Mouse (Mus musculus) heart, adult 18-20 months (tissue): ENCODE data around the gene Psmd4. TPM values are rescaled to one million over a fixed set of nuclear protein-coding genes. Genes with fewer than 3 reads are reported as not detected.

ENCODE experiments used
- microRNA-seq, 2 experiments: library from miRNA; unstranded; fragments of <30 nt; microRNA quantifications; one replicate each; pipeline ENCODE4 v1.2.0; 2022
- total RNA-seq, 2 experiments: library from RNA; stranded (reverse); gene quantifications; 2 replicates each; pipeline ENCODE4 v1.2.3; 2021

Psmd4 gene
- total RNA-seq, 2 experiments from 2014 or later = 146 to 151 TPM

Small RNA genes within 50 kb of the gene (microRNA-seq; reads per million reads assigned to microRNA genes)
- 1.4 to 2.7 reads per million in 2 experiments for gene Mir7013

Other genes starting within 250 kb of the Psmd4 start
- 10 to 100 TPM; 12.9 to 20.2 TPM for gene Pogz, start 205.0 kb downstream of the Psmd4 start, total RNA-seq
- gene Psmb4, start 155.7 kb downstream of the Psmd4 start, total RNA-seq = 100 to 1,000 TPM; 223 to 258 TPM
- gene Selenbp1, start 109.6 kb downstream of the Psmd4 start, total RNA-seq = 100 to 1,000 TPM in 1 of 2 experiments, 10 to 100 TPM in 1; 97.9 to 127 TPM
- 1 to 10 TPM; 5.4 to 8.8 TPM for gene Rfx5, start 88.5 kb downstream of the Psmd4 start, total RNA-seq
- 10 to 100 TPM; 23.7 to 26.6 TPM for gene Pi4kb, start 67.9 kb downstream of the Psmd4 start, total RNA-seq
- 10 to 100 TPM; 10.3 to 12.0 TPM for gene Zfp687, start 27.2 kb downstream of the Psmd4 start, total RNA-seq
- 10 to 100 TPM; 14.9 to 15.3 TPM for gene Pip5k1a, start 64.3 kb upstream of the Psmd4 start, total RNA-seq
- gene Vps72, start 68.4 kb upstream of the Psmd4 start, total RNA-seq = 10 to 100 TPM; 32.1 to 32.5 TPM
- 10 to 100 TPM; 34.7 to 36.3 TPM for gene Tmod4, start 81.9 kb upstream of the Psmd4 start, total RNA-seq
- 10 to 100 TPM; 36.5 to 38.3 TPM for gene Scnm1, start 91.4 kb upstream of the Psmd4 start, total RNA-seq
- 1 to 10 TPM; 4.5 to 4.7 TPM for gene Lysmd1, start 91.5 kb upstream of the Psmd4 start, total RNA-seq
- 1 to 10 TPM; 2.2 to 2.6 TPM for gene Tnfaip8l2, start 99.7 kb upstream of the Psmd4 start, total RNA-seq
- 1 to 10 TPM; 4.0 to 4.8 TPM for gene Sema6c, start 117.8 kb upstream of the Psmd4 start, total RNA-seq
- 10 to 100 TPM; 11.2 to 13.9 TPM for gene Gabpb2, start 175.3 kb upstream of the Psmd4 start, total RNA-seq
- gene Cdc42se1, start 186.1 kb upstream of the Psmd4 start, total RNA-seq = 10 to 100 TPM; 19.3 to 21.8 TPM
- 1 to 10 TPM; 6.8 to 8.6 TPM for gene Mllt11, start 189.6 kb upstream of the Psmd4 start, total RNA-seq
- not detected for gene Gm128, start 199.0 kb upstream of the Psmd4 start, total RNA-seq
- gene Bnipl, start 208.6 kb upstream of the Psmd4 start, total RNA-seq = not detected
- gene Mindy1, start 238.7 kb upstream of the Psmd4 start, total RNA-seq = 10 to 100 TPM; 19.1 to 23.2 TPM
- 10 to 100 TPM; 25.5 to 25.6 TPM for gene Prune1, start 239.5 kb upstream of the Psmd4 start, total RNA-seq